Mouse (Mus musculus) neural tube, embryonic 15.5 days (tissue): ENCODE results near the gene Sec31a. TPM values are rescaled to one million over a fixed set of nuclear protein-coding genes. Genes with fewer than 3 reads are reported as not detected.

ENCODE experiments used
- ATAC-seq: fragments of 200-750 bp; cut with Nextera tagmentation; 2 replicates; pipeline ENCODE4 v1.8.0; 2017; ENCODE audit warnings: mild to moderate bottlenecking, moderate TSS enrichment, moderate library complexity; ENCODE audit not compliant: low FRiP score
- H3K27ac ChIP-seq: fragments of 300-500 bp; sonication (generic); replicated peaks from 2 replicates; pipeline ENCODE4 v1.5.1; 2015; ENCODE audit warnings: mild to moderate bottlenecking, inconsistent platforms
- H3K27me3 ChIP-seq: fragments of 300-500 bp; sonication (generic); replicated peaks from 2 replicates; pipeline ENCODE4 v1.6.1; 2015; ENCODE audit warnings: inconsistent platforms
- H3K36me3 ChIP-seq: fragments of 300-500 bp; sonication (generic); 2 replicates; pipeline ENCODE4 v1.6.1; 2015; ENCODE audit warnings: inconsistent platforms
- H3K4me1 ChIP-seq: fragments of 300-500 bp; sonication (generic); 2 replicates; pipeline ENCODE4 v1.6.1; 2015; ENCODE audit warnings: inconsistent platforms
- H3K4me2 ChIP-seq: fragments of 300-500 bp; sonication (generic); 2 replicates; pipeline ENCODE4 v1.6.1; 2015; ENCODE audit warnings: inconsistent platforms, mild to moderate bottlenecking, moderate library complexity
- H3K4me3 ChIP-seq: fragments of 300-500 bp; sonication (generic); replicated peaks from 2 replicates; pipeline ENCODE4 v1.5.1; 2015; ENCODE audit warnings: mild to moderate bottlenecking, inconsistent platforms
- H3K9ac ChIP-seq: fragments of 300-500 bp; sonication (generic); replicated peaks from 2 replicates; pipeline ENCODE4 v1.6.1; 2015; ENCODE audit warnings: mild to moderate bottlenecking, inconsistent platforms
- H3K9me3 ChIP-seq: fragments of 300-500 bp; sonication (generic); replicated peaks from 2 replicates; pipeline ENCODE4 v1.6.1; 2016; ENCODE audit warnings: inconsistent platforms
- WGBS: fragments of 180-500 bp; shearing (Covaris S2); methylation state at CpG from one replicate; pipeline ENCODE4 v1.1.7; 2015; ENCODE audit warnings: mixed read lengths; 5-methylcytosine and 5-hydroxymethylcytosine counted together
- polyA plus RNA-seq: library from polyadenylated mRNA; unstranded; fragments of >200 nt; fragmentation: Nextera tagmentation; extraction: Ambion mirVana; gene quantifications from 2 replicates; pipeline ENCODE4 v1.2.1, GENCODE M21; 2015

Sec31a gene
- polyA plus RNA-seq, 1 experiment from 2014 or later, result 89.5 TPM

- no peak overlapping the region for H3K4me3 ChIP-seq
- 100% methylated on average over 1 of the region's 1 CpGs for whole genome bisulfite sequencing
- no peaks in the 10 kb centered on the region for H3K27me3 ChIP-seq
- H3K9me3 ChIP-seq, result no peaks in the 10 kb centered on the region
- no peak overlapping the region for H3K9ac ChIP-seq
- ATAC-seq, result no peak
- H3K4me1 ChIP-seq, result no peaks in the 10 kb centered on the region
- H3K27ac ChIP-seq, result no peak overlapping the region
- H3K36me3 ChIP-seq, result no peaks in the 10 kb centered on the region
- no peak overlapping the region for H3K4me2 ChIP-seq
Observed at GRCm38 (mm10) chr5:100345118-100345517, 70.9 kb downstream of the Sec31a start.

- Histone ChIP-seq H3K36me3 (no peaks in the 10 kb centered on the region), H3K27ac (no peak overlapping the region), H3K4me3 (no peak overlapping the region), H3K9me3 (no peaks in the 10 kb centered on the region), H3K4me2 (no peak overlapping the region), H3K27me3 (no peaks in the 10 kb centered on the region), H3K9ac (no peak overlapping the region), H3K4me1 (no peaks in the 10 kb centered on the region)
- no peak for ATAC-seq
- 46% methylated on average over 6 of the region's 6 CpGs for WGBS
Observed at GRCm38 (mm10) chr5:100343087-100343486, 72.9 kb downstream of the Sec31a start.

- WGBS, result 86% methylated on average over 6 of the region's 6 CpGs
- H3K9ac ChIP-seq, result no peak overlapping the region
Observed at GRCm38 (mm10) chr5:100342422-100342821, 73.6 kb downstream of the Sec31a start.

GRCm38 (mm10) chr5:100341042-100341441 is 75.0 kb downstream of the Sec31a start:
- Histone ChIP-seq H3K27me3 (no peaks in the 10 kb centered on the region), H3K4me2 (no peak overlapping the region), H3K9me3 (no peaks in the 10 kb centered on the region), H3K4me3 (no peak overlapping the region), H3K4me1 (0 out of 2 replicates have a peak, but pooled peaks cover 2% of the 10 kb centered on the region), H3K27ac (no peak overlapping the region), H3K36me3 (no peaks in the 10 kb centered on the region), H3K9ac (no peak overlapping the region)
- ATAC-seq, result no peak
- 95% methylated on average over 7 of the region's 7 CpGs for WGBS

More at GRCm38 (mm10) chr5:100342422-100342821, 73.6 kb downstream of the Sec31a start:
- Histone ChIP-seq H3K9me3 (no peaks in the 10 kb centered on the region), H3K36me3 (no peaks in the 10 kb centered on the region), H3K27ac (no peak overlapping the region), H3K27me3 (no peaks in the 10 kb centered on the region), H3K4me2 (no peak overlapping the region), H3K4me3 (no peak overlapping the region), H3K4me1 (no peaks in the 10 kb centered on the region)
- no peak for ATAC-seq

GRCm38 (mm10) chr5:100337852-100338251 is 78.2 kb downstream of the Sec31a start:
- Histone ChIP-seq H3K4me3 (no peak overlapping the region), H3K36me3 (no peaks in the 10 kb centered on the region), H3K4me2 (no peak overlapping the region), H3K27me3 (no peaks in the 10 kb centered on the region), H3K9me3 (no peaks in the 10 kb centered on the region), H3K27ac (no peak overlapping the region), H3K4me1 (0 out of 2 replicates have a peak, but pooled peaks cover 10% of the 10 kb centered on the region), H3K9ac (no peak overlapping the region)
- 89% methylated on average over 4 of the region's 4 CpGs for WGBS
- no peak for ATAC-seq

GRCm38 (mm10) chr5:100336876-100337275 is 79.2 kb downstream of the Sec31a start:
- WGBS, result 81% methylated on average over 7 of the region's 7 CpGs
- H3K27ac ChIP-seq, result no peak overlapping the region
- no peak for ATAC-seq

GRCm38 (mm10) chr5:100335581-100336080 is 80.4 kb downstream of the Sec31a start:
- H3K4me3 ChIP-seq, result no peak overlapping the region
- H3K27me3 ChIP-seq, result no peaks in the 10 kb centered on the region
- H3K4me2 ChIP-seq, result no peak overlapping the region
- 0 out of 2 replicates have a peak, but pooled peaks cover 10% of the 10 kb centered on the region for H3K4me1 ChIP-seq
- H3K9me3 ChIP-seq, result no peaks in the 10 kb centered on the region
- no peak overlapping the region for H3K9ac ChIP-seq
- H3K36me3 ChIP-seq, result no peaks in the 10 kb centered on the region
- no peak overlapping the region for H3K27ac ChIP-seq
- no peak for ATAC-seq
- WGBS, result 68% methylated on average over 5 of the region's 5 CpGs

More at GRCm38 (mm10) chr5:100336876-100337275, 79.2 kb downstream of the Sec31a start:
- Histone ChIP-seq H3K4me3 (no peak overlapping the region), H3K36me3 (no peaks in the 10 kb centered on the region), H3K4me1 (0 out of 2 replicates have a peak, but pooled peaks cover 10% of the 10 kb centered on the region), H3K9ac (no peak overlapping the region), H3K4me2 (no peak overlapping the region), H3K9me3 (no peaks in the 10 kb centered on the region), H3K27me3 (no peaks in the 10 kb centered on the region)

- no peaks in the 10 kb centered on the region for H3K36me3 ChIP-seq
- no peak overlapping the region for H3K27ac ChIP-seq
- H3K4me3 ChIP-seq, result no peak overlapping the region
- H3K27me3 ChIP-seq, result no peaks in the 10 kb centered on the region
- no peak overlapping the region for H3K4me2 ChIP-seq
- H3K4me1 ChIP-seq, result 0 out of 2 replicates have a peak, but pooled peaks cover 10% of the 10 kb centered on the region
- no peak for ATAC-seq
- 31% methylated on average over 6 of the region's 6 CpGs for WGBS
- H3K9ac ChIP-seq, result no peak overlapping the region
- no peaks in the 10 kb centered on the region for H3K9me3 ChIP-seq
Observed at GRCm38 (mm10) chr5:100334686-100335085, 81.3 kb downstream of the Sec31a start.

- H3K4me1 ChIP-seq, result 0 out of 2 replicates have a peak, but pooled peaks cover 10% of the 10 kb centered on the region
- H3K27me3 ChIP-seq, result no peaks in the 10 kb centered on the region
- no peak overlapping the region for H3K27ac ChIP-seq
- no peak overlapping the region for H3K9ac ChIP-seq
- no peaks in the 10 kb centered on the region for H3K9me3 ChIP-seq
- H3K4me2 ChIP-seq, result no peak overlapping the region
- WGBS, result 65% methylated on average over 14 of the region's 14 CpGs
- H3K4me3 ChIP-seq, result no peak overlapping the region
- ATAC-seq, result no peak
- H3K36me3 ChIP-seq, result no peaks in the 10 kb centered on the region
Observed at GRCm38 (mm10) chr5:100333607-100334380, 82.2 kb downstream of the Sec31a start.

GRCm38 (mm10) chr5:100332300-100333004 is 83.6 kb downstream of the Sec31a start:
- Histone ChIP-seq H3K27ac (no peak overlapping the region), H3K9me3 (no peaks in the 10 kb centered on the region), H3K4me1 (0 out of 2 replicates have a peak, but pooled peaks cover 10% of the 10 kb centered on the region), H3K4me3 (no peak overlapping the region), H3K4me2 (no peak overlapping the region), H3K9ac (no peak overlapping the region), H3K27me3 (no peaks in the 10 kb centered on the region), H3K36me3 (no peaks in the 10 kb centered on the region)
- 29% methylated on average over 8 of the region's 8 CpGs for WGBS
- no peak for ATAC-seq

GRCm38 (mm10) chr5:100331636-100332035 is 84.4 kb downstream of the Sec31a start:
- 0 out of 2 replicates have a peak, but pooled peaks cover 10% of the 10 kb centered on the region for H3K4me1 ChIP-seq
- no peak overlapping the region for H3K9ac ChIP-seq
- H3K4me2 ChIP-seq, result no peak overlapping the region
- 80% methylated on average over 8 of the region's 8 CpGs for WGBS
- ATAC-seq, result no peak
- no peak overlapping the region for H3K27ac ChIP-seq
- H3K9me3 ChIP-seq, result no peaks in the 10 kb centered on the region
- no peak overlapping the region for H3K4me3 ChIP-seq
- H3K27me3 ChIP-seq, result no peaks in the 10 kb centered on the region
- H3K36me3 ChIP-seq, result no peaks in the 10 kb centered on the region
